Mouse (Mus musculus) CD4-positive, CD25-positive, alpha-beta regulatory T cell, adult 4 months (primary cell): ENCODE results near the gene Rnf6. TPM values are rescaled to one million over a fixed set of nuclear protein-coding genes. Genes with fewer than 3 reads are reported as not detected.

Experiments used
- ATAC-seq: one replicate; pipeline ENCODE4 v1.8.0; 2017
- polyA plus RNA-seq, 2 experiments: library from polyadenylated mRNA; unstranded; fragments of 100-300 nt; shearing (Covaris generic); gene quantifications; one replicate each; pipeline ENCODE4 v1.2.1; 2017

Gene Rnf6
- polyA plus RNA-seq, result 100 to 1,000 TPM in 1 of 2 experiments, 10 to 100 TPM in 1; 84.5 to 104 TPM

DNA sequence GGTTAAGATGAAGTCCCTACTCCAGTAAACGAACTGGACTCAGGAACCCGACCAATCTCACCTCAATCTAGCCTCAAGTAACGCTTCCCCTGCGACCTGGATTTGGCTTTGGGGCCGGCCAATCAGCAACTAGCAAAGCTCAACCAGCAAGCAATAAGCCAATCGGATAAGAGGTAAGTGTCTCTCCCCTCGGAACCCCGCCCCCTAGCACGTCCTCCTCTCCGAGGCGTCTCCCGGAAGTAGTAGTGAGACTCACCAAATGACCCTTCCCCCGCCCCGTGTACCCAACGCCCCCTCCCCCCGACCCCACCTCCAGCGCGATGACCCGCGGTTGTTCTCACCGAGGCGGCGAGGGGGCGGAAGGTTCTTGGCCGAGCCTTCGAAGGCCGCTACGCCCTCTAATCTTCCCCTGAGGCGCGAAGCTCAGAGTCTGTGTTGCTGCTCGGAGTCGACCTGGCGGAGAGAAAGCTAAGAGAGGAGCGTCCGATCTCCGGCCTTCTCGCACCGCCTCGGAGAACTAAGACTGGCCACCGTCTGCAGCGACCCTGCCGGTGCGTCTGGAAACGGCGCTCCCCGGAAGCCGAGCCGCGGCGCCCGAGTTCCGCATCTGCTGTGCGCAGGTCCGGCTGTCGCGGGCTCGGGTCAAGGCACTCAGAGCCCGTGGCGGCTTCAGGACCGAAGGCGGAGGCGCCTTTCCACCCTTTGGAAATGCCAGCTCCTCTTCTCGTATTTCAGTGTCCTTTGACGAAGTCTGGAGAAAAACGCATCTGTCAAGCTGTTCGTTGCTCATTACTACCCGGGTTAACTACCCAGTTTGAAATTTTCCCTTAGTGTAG is at the start of gene Rnf6:
TSS of gene Rnf6 (minus strand) at position 677 of the 836 bp plus-strand sequence.
- ATAC-seq, result peak; percentile 99

DNA sequence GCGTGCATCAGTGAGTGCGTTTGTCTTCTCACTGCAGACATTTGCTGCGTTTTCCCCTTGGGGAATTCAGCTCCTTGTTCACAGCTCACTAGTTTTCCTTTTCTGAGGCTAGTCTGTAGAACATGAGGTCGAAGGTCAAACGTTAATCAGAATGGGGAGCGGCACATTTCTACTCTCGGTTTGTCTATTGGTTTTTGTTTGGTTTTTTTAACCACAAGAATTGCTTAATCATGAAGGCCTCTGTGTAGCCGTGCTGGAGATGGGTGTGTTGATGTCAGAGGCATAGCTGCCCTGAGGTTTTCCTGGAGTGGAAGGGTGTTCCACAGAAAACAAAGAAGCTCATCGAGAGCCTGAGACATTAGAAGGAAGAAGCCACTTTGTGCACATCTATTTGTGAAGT is 49.2 kb upstream of the Rnf6 start:
- no peak for ATAC-seq

DNA sequence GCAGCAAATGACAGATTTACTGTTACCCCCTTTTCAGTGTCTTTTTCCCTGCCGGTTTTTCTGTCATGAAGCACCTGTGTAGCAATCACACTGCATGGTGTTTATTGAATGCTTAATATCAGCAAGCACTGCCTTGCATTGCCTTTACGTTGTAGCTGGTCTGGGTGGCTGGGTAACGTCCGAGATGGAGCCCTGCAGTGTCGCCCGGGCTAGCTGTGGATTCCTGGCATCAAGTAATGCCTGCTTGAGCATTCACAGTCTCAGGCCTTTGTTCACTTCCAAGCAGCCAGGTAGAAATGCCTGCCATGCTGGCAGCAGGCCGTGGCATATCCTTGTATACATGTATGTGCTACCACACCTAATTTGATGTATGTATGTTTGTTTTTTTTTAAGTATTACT is 46.4 kb upstream of the Rnf6 start:
- ATAC-seq, result no peak

DNA sequence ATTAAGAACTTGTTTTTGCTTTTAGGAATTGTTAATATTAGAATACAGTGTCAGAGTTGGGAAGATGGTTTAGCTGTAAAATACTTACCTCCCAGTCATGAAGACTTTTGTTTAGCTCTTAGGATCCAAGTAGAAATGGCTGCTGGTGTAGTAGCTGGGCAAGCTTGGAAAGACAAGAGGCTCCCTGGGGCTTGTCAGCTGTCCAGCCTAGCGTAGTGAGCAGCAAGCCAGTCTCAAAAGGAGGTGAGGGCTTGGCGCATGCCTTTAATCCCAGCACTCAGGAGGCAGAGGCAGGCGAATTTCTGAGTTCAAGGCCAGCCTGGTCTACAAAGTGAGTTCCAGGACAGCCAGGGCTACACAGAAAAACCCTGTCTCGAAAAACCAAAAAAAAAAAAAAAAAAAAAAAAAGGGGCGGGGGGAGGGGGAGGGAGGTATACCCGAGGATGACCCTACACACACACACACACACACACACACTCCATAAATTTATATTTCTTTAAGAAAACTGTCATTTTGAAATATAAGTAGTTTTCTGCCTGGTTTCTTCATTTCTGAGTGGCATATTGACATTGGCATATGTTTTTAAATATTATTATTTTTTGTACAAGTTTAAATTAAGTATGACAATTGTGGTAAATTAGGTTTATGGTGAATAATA is 44.7 kb upstream of the Rnf6 start:
- no peak for ATAC-seq

DNA sequence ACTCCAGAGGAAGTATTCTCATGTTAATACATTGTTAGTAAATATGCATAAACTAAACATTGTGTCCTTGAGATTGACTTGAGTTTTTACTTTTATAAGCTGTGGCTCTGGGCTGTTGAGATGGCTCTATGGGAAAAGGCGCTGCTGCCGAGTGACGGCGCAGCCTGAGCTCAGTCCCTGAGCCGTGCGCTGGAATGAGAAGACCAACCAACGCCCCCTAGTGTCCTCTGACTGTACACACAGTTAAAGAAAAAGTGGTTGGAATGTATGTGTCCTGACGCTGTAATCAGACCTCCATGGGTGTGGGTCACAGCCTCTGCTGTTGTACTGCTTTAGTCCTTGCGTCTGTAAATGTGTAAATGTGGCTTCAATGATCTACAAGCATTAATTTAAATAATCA is 38.6 kb upstream of the Rnf6 start:
- no peak for ATAC-seq

DNA sequence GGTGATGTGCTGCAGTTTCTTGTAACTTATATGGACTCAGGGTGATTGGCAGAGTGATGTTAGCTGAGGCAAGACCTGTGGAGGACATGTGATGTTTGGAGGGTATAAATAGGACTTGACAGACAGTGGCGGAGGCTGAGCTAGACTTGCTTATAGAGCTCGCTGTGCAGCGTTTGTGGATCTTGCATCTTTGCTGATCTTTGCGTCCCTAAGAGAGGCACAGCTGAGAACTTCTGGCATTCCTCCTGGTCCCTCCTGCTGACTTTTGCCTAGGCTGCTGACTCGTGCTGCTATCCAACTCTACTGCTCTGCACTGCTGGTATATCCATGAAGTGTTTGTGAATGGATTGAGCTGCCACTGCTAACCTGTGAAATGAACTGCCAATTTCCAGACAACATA is 32.3 kb upstream of the Rnf6 start:
- no peak for ATAC-seq

DNA sequence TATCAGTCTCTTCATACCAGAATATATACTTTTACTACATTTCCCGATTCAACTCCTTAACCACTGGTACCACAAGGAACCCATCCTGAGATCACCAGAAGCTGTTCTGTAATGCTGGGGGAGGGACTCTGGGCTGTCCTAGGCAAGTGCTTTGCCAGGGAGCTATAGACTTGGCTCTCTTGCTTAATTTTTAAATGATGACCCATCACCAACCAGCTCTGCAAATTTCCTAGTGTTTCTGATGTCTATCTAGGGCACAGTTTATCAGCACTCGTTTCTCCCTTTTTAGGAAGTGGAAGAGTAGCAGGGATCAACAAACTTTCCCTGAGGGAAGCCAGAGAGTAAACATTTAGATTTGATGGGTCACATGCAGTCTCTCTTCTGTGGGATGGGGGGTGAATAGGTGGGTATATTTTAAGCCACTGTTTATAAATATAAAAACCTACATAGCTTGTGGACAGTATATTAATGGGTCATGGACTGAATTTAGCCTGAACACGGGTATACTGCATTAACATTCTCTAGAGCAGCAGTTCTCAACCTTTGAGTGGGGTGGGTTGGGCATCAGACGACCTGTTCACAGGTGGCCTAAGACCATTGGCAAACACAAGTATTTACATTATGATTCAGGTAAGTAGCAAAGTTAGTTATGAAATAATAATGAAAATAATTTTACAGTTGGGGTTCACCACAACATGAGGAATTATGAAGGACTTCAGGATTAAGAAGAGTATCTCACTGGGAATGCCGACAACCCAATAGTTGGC is 30.5 kb upstream of the Rnf6 start:
- no peak for ATAC-seq

DNA sequence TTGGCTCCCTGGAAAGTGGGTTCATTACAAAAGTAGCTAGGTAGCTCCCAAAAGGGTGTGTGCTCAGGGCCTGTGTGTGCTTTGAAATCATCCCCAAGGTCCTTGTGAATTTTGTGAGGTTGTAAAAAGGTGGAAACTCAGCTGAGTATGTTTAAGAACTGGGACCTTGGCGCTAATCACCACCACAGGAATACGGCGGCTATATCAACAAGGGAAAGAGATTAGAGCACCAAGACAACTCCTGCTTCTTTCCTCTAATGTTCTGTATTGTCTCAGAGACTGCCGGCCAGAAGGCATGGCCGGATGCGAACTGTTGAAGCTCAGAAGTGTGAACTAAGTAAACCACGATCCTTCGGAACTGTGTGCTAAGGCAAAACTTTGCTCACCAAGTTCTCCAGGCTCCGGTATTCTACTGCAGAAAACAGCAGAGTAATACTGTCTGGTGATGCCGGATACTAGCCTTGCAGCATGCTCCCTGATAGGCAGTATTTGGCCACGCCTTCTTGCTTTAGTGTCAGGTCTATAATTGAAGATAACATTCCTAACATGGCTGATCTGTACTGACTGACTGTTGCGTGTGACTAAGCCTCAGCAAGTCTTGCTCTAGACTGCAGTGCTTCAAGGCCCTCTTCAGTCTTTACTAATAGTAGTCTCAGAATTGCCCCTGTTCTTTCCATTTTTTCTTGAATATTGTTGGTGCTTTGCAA is 29.2 kb upstream of the Rnf6 start:
- ATAC-seq, result no peak

DNA sequence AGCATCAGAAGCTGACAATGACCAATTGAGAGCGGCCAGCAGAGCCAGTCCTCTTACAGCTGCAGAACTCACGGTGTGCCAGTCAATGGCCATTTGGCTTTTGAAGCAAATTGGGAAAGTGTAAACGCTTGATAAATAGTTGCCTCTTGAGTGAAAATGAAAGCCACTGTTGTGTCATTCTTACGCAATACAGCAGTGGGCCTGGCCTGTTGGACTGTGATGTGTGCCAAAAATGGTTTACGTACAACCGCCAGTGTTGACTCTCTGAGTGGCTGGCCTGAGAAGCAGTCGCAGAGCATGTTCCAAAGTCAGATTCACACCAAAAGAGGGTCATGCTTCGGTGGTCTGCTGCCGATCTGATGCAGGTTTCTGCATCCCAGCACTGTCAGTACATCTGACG is 27.4 kb upstream of the Rnf6 start:
- no peak for ATAC-seq

DNA sequence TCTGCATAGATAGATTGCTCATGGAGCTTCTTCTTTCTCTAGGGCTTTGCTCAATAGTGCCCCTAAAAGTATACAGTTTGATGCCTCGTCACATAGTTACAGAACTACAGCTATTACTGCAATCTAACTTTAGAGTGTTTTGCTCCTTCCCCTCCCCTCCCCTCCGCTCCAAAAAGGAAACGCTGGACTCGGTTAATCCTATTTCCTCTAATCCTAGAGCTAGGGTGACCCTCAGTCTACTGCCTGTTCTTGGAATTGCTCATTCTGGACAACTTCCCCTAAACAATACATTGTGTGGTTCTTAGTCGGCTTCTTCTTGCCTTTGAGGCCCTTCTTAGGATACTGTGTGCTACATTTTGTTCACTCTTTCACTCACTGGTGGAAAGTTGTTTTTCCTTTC is 26.4 kb upstream of the Rnf6 start:
- ATAC-seq, result no peak

DNA sequence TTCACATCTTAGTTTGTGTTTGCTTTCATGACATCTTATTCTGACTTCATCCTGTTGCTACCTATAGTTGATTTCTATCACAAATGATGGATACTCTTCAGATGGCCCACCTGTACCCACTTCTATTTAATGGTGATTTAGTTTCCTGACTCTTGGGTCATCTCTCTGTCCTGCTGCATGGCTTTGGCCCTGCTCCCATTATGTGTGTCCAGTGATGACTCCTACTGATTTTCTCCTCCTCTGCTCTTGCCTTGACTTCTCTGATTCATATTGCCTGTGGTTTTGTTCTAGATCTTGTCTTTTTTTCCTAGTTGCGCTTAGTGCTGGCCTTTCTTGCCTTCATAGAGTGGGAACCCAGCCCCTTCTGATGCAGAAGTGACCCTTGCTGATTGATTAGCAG is 25.0 kb upstream of the Rnf6 start:
- no peak for ATAC-seq

DNA sequence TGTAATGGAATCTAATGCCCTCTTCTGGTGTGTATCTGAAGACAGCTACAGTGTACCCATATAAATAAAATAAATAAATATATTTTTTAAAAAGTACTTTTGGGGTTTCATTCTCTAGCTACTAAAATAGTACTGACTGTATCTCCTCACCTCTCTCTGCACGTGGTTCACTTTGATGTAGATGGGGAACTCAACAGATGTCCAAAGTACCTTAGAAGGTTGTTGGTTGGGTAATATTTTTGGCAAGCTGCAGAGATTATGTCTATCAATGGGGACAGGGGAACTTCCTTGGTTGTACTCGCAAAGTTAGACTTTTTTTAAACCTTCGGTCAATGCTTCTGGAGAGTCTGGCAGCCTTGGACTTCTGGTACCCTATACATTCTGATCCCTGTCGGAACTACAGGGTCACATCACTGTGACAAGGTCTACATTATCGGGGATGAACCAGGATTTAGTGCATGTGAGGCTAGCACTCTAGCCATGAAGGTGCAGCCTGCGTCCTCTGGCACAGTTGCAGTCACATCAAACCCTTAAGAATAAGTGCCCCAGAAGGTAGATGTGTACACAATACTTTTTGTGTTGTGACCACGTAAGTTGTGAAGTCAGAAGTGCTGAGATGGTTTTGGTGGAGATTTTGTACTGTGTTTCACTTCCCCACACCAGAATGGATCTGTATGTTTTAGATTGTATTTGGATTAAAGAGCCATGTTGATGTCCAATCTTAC is 24.5 kb upstream of the Rnf6 start:
- ATAC-seq, result no peak

DNA sequence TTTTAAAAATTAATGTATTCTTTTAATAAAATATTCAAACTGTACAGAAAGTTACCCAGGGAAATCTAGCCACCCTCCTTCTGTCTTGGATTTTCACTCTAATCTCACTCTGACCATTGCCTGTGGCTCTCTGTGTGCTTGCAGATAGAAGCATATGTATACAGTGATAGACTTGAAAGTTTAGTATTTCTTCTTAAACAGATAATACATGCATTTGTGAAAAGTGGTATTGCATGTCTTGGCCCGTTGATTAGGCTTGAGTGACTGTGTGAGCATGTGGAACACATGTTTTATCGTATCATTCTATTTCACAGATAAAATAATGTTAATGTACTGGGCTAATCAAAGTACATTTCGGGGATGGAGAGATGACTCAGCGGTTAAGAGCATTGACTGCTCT is 23.8 kb upstream of the Rnf6 start:
- no peak for ATAC-seq

DNA sequence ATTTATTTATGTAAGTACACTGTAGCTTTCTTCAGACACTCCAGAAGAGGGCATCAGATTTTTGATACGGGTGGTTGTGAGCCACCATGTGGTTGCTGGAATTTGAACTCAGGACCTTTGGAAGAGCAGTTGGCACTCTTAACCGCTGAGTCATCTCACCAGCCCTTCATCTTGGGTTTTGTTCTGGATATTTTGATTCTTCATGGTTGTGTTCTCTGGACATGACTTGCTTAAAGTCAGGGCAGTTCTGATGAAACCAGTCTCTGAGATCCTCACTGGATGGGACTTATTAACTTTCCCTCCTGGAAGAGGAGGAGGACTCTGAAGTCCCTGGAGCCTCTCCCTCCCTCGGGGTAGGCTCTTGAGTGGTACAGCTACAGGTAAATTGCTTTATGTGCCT is 19.8 kb upstream of the Rnf6 start:
- no peak for ATAC-seq

DNA sequence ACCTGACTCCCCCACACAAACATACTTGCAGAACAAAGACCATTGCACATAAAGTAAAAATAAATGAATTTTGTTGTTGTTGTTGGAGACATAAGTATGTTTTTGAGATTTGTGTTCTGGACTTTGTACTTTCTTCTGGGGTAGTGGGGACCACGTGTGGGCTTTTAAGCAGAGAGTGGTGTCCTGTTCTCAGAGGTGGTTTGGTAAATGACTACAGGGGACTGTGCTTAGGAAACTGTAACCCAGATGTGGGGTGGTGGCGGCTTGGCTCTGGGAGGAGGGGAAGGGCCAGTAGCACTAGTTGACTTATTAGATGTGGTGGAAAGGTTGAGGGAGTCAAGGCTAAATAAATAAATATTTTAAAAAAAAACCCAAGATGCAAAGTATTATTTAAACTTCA is 19.4 kb upstream of the Rnf6 start:
- ATAC-seq, result no peak

DNA sequence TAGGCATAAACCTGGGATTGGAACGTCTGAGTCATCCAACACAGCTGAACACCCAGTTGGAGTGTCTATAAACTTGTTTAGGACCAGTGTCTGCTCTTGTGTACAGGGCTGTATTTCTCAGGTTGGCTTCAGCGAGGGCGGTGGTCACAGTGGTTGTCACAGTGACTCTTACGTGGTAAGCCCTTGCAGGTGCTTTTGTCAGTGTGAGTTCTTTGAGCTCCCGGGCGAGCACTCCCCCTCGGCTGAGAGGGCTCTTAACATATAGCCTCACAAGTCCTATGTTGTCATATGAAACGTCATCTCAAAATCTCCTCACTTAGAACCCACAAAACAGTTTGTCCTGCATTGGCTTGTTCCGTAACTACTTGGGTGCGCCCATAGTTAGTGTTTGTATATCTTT is 16.9 kb upstream of the Rnf6 start:
- ATAC-seq, result no peak

DNA sequence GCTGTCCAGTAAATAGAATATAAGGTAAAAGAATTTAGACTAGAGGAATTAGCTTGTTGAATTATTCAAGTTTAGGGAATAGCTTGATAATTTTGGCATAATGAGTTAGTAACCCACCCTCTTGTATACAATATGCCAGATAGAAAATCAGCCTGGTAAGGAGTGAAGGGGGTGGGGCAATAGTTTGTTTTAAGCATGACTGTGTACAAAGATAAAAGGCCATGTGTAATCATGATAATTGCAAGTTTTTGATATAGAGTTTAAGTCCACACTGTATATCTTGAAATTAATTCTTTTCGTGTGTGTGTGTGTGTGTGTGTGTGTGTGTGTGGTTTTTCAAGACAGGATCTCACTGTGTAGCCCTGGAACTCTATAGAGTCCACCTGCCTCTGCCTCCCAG is 13.0 kb upstream of the Rnf6 start:
- ATAC-seq, result no peak

DNA sequence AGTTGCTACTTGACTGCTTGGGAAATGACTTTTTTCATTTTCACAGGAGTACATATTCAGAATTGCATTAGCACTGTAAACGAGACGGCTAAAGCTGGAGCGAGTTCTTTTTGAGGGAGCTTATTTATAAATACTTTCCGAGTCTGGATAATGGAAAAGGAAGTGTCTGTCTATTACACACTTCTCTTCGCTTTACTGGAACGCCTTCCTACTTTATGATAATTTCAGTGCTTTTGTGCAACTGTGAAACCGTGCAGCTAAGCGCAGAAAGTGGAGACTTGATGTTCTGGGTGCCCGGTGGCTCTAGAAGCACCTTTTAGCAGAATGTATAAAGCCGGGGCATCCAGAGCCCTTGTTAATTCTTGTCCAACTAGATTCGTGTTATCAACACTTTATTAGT is 11.5 kb upstream of the Rnf6 start:
- ATAC-seq, result no peak

DNA sequence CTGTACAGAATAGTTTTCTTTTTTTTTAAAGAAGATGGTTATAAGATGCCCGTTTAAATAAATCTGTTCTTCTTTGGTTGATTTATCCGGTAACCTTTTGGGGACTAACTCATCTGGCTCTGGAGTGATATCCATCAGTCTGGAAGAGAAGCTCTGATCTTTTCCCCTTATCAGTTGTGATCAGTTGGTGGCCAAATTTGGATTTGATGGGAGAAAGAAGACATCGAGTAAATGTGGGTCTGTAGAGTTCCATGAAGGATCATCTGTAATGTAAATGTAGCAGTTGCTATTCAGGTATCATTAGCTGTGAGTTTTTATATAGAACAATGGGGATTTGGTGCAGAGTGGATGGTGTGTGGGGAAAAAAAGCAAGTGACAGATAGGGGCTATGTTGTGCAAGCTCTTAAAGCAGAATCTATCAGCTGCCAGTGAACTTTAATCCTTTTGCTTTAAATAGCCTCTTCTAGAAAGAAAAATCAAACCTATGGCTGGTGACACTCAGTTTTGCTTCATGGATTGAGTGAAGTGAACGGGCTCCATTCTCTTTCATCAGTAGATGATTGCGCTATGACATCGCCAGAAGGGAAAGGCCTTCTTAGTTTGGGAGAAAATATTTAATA is 10.8 kb upstream of the Rnf6 start:
- ATAC-seq, result no peak

DNA sequence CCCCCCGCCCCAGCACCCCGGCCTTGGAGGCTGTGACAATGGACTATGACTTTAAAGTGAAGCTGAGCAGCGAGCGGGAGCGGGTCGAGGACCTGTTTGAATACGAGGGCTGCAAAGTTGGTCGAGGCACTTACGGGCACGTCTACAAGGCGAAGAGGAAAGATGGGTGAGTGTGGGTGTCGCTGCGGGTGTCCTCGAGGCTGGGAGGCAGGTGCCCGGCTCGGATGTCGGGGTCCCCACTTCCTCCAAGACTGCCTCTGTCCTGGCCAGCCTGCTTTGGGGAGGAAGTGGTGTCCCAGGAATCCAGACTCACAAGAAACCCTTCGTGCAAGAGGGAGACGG is 10.3 kb upstream of the Rnf6 start:
- peak; percentile 22 for ATAC-seq

DNA sequence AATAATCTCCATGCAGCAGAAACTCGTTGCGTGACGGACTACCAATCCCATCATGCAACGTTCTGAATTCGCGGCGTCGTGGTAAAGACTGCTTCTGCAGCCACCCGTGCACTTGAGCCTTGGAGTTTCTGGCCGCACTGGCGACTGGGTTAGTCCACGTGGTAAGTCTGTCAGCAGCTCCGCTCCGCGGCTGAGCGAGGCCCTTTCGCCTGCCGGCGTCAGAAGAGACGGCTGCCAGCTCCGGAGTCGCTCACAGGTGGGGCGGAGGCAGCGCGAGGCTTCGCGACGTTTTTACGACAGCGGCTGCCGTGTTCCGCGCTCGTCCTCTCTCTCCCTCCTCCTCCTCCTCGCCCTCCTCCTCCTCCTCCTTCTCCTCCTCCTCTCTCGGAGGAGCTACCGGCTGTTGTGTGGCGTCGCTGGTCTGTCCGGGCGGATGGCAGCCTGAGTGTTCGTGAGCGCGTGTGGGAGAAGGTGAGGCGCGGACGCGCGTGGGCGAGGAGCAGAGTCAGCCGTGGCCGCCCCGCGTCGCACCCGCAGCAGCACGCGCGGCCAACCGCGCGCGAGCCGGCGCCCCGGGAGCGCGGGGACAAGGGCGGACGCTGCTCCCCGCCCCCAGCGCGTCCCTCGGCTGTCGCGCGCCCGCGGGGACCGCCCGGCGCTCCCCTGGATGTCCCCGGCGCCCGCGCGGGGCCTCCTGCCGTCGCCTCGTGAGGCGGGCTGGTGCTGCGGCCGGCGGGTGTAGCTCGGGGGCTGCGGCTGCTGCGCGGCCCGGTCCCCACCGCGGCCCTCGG is 9.7 kb upstream of the Rnf6 start, which contains the start of gene Cdk8:
TSS of gene Cdk8 (plus strand) at position 367 of the 791 bp plus-strand sequence.
- peak; percentile 84 for ATAC-seq
